Mouse (Mus musculus): ENCODE data around the gene Kremen1.

DNA sequence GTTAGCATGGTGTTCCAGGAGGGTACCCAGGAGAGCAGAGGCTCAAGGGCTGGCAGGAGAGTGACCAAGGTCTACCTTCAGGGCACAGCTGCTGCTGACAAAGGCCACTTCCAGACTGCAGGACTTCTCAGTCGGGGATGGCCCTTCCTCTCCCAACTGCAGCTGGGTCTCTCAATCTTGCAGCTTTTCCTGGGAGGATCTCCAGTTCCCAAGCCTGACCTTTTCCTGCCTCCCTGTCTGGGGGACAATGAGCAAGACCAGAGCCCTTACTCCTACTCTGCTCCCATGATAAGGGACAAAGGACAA, 67.8 kb downstream of the Kremen1 start:
- TF ChIP-seq CTCF (IDR thresholded peaks at IDR 0.05) (no peak), EP300 (IDR thresholded peaks at IDR 0.05) (no peak)
